ENCODE assay signal across 11 mouse cellular contexts in genomic region chr1:37478416-37478815, GRCm38 (mm10). TPM values are rescaled to one million over a fixed set of nuclear protein-coding genes. Genes with fewer than 3 reads are reported as not detected.
DNase-seq lines count a peak whose midpoint lies in the region; ATAC-seq and TF ChIP-seq lines count a peak whose summit lies in the region.
"Had no signal": no experiment of that assay in that cellular context is flagged by ENCODE, and none has a peak within 500 bp of the region (broad histone marks: within the 10 kb centered on the region; RNA-seq: fewer than 3 reads in every experiment).

No protein-coding gene starts in this region.

- TF ChIP-seq RAD21 in CH12.LX (IDR thresholded peaks at IDR 0.05; ENCODE audit: low read depth, low read length) = no peak

- no peaks in the 10 kb centered on the region for H3K36me3 ChIP-seq in heart, embryonic 11.5 days (ENCODE audit: control insufficient read depth, insufficient read depth, low read length)
- peaks cover 7 to 23% of the 10 kb centered on the region in 2 experiments for H3K36me3 ChIP-seq in CH12.LX (replicated peaks in 1 of 2; ENCODE audit: control insufficient read depth in 1 of 2, insufficient read depth in 1 of 2, low read length in 1 of 2)
- no peaks in the 10 kb centered on the region for H3K36me3 ChIP-seq in lung, postnatal 0 days (ENCODE audit: insufficient read depth, low read length)
- H3K36me3 ChIP-seq in kidney, embryonic 16.5 days (ENCODE audit: insufficient read depth, low read length) = no peaks in the 10 kb centered on the region
- H3K36me3 ChIP-seq: embryonic facial prominence, embryonic 15.5 days; hindbrain, embryonic 10.5 days; midbrain, embryonic 12.5 days had no signal

- dilution Hi-C loops in CH12.LX (cut with MboI; ENCODE audit: extremely low pct_ligation_motif_present, extremely low pct_unique_long_range_greater_than_20kb, low sequenced_read_pairs) = no loop called here

- no peaks in the 10 kb centered on the region for H3K27me3 ChIP-seq in heart, embryonic 11.5 days (ENCODE audit: control insufficient read depth, insufficient read depth, low read length)
- H3K27me3 ChIP-seq in CH12.LX (replicated peaks) = no peaks in the 10 kb centered on the region
- H3K27me3 ChIP-seq in lung, postnatal 0 days (replicated peaks; ENCODE audit: insufficient read depth, low read length) = no peaks in the 10 kb centered on the region
- no peaks in the 10 kb centered on the region for H3K27me3 ChIP-seq in kidney, embryonic 16.5 days (ENCODE audit: insufficient read depth, low read length)
- H3K27me3 ChIP-seq: embryonic facial prominence, embryonic 15.5 days; midbrain, embryonic 12.5 days had no signal

- no peak for DNase-seq in heart, postnatal 4 days
- DNase-seq in CH12.LX (ENCODE audit: extremely low read depth) = no peak
- DNase-seq in lung, postnatal 0 days (ENCODE audit: low spot score) = peak; percentile 72
- DNase-seq in right cerebral cortex, adult 18-20 months = no peak
- DNase-seq in frontal cortex, adult 2 months (ENCODE audit: extremely low spot score in 1 of 2, low spot score in 1 of 2) = no peak

- no peak overlapping the region for H3K9ac ChIP-seq in heart, embryonic 11.5 days (ENCODE audit: low read depth, low read length)
- H3K9ac ChIP-seq in CH12.LX (ENCODE audit: insufficient read depth, low read depth) = peak overlapping the region; percentile 92
- no peak overlapping the region for H3K9ac ChIP-seq in lung, postnatal 0 days (replicated peaks; ENCODE audit: low read depth)
- H3K9ac ChIP-seq in kidney, embryonic 16.5 days (replicated peaks; ENCODE audit: low read length) = no peak overlapping the region
- H3K9ac ChIP-seq: embryonic facial prominence, embryonic 15.5 days; midbrain, embryonic 12.5 days had no signal

- H3K79me2 ChIP-seq in CH12.LX (replicated peaks; ENCODE audit: control insufficient read depth, extremely low read depth, insufficient read depth, poor library complexity, severe bottlenecking) = peaks cover 24% of the 10 kb centered on the region

- H3K27ac ChIP-seq in heart, embryonic 11.5 days (ENCODE audit: low read depth, low read length) = no peak overlapping the region
- peak overlapping the region; percentile 89 for H3K27ac ChIP-seq in CH12.LX (ENCODE audit: insufficient read depth, low read depth)
- 0 out of 2 replicates have a peak overlapping the region, but pooled peaks have one; percentile 1 for H3K27ac ChIP-seq in lung, postnatal 0 days (ENCODE audit: low read length)
- no peak overlapping the region for H3K27ac ChIP-seq in kidney, embryonic 16.5 days (ENCODE audit: low read length)
- H3K27ac ChIP-seq: embryonic facial prominence, embryonic 15.5 days; hindbrain, embryonic 10.5 days; midbrain, embryonic 12.5 days had no signal

- in situ Hi-C loops in CH12.LX (cut with MboI; ENCODE audit: low pct_ligation_motif_present, low pct_unique_long_range_greater_than_20kb, low sequenced_read_pairs) = no loop called here

- no peak for TF ChIP-seq POLR2A in CH12.LX (IDR thresholded peaks at IDR 0.05; ENCODE audit: low read depth, low read length)

- no peak for TF ChIP-seq EP300 in CH12.LX (IDR thresholded peaks at IDR 0.05; ENCODE audit: low read length)
- no peak for TF ChIP-seq EP300 in lung, postnatal 0 days (IDR thresholded peaks at IDR 0.05)

- no peak for TF ChIP-seq CTCF in CH12.LX (conservative IDR thresholded peaks at IDR 0.05 in 1 of 2, IDR thresholded peaks at IDR 0.05 in 1 of 2; ENCODE audit: low read depth in 2 of 2, low read length in 2 of 2)
- TF ChIP-seq CTCF in lung, postnatal 0 days (IDR thresholded peaks at IDR 0.05) = no peak

- H3K9me3 ChIP-seq in heart, embryonic 11.5 days (replicated peaks; ENCODE audit: control insufficient read depth, low read length) = no peaks in the 10 kb centered on the region
- no peaks in the 10 kb centered on the region for H3K9me3 ChIP-seq in CH12.LX (replicated peaks; ENCODE audit: low read length)
- H3K9me3 ChIP-seq in lung, postnatal 0 days (ENCODE audit: low read length) = no peaks in the 10 kb centered on the region
- H3K9me3 ChIP-seq in kidney, embryonic 16.5 days (ENCODE audit: low read length) = 0 out of 2 replicates have a peak, but pooled peaks cover 2% of the 10 kb centered on the region
- H3K9me3 ChIP-seq: embryonic facial prominence, embryonic 15.5 days; hindbrain, embryonic 10.5 days; midbrain, embryonic 12.5 days had no signal

- H3K4me3 ChIP-seq in heart, embryonic 11.5 days (ENCODE audit: low read depth, low read length) = no peak overlapping the region
- peak overlapping the region; percentile 37 to 60 (median 42) for H3K4me3 ChIP-seq in CH12.LX (replicated peaks in 1 of 3; ENCODE audit: low read depth in 2 of 3, low read length in 2 of 3, poor library complexity in 1 of 3)
- H3K4me3 ChIP-seq in lung, postnatal 0 days (ENCODE audit: low read depth, low read length) = peak overlapping the region; percentile 17; the same call in 1 of the 2 replicates
- no peak overlapping the region for H3K4me3 ChIP-seq in kidney, embryonic 16.5 days (ENCODE audit: low read length)
- H3K4me3 ChIP-seq: embryonic facial prominence, embryonic 15.5 days; hindbrain, embryonic 10.5 days; midbrain, embryonic 12.5 days had no signal

- WGBS in heart, embryonic 11.5 days (ENCODE audit: insufficient replicate concordance) = 42% methylated on average over 7 of the region's 7 CpGs
- 11% methylated on average over 7 of the region's 7 CpGs for WGBS in lung, postnatal 0 days
- 78% methylated on average over 7 of the region's 7 CpGs for WGBS in kidney, embryonic 16.5 days

- H3K4me2 ChIP-seq in heart, embryonic 11.5 days = peak overlapping the region; percentile 11; the same call in 1 of the 2 replicates
- H3K4me2 ChIP-seq in CH12.LX (ENCODE audit: insufficient read depth, low read depth, poor library complexity, severe bottlenecking) = peak overlapping the region; percentile 98
- peak overlapping the region; percentile 54 for H3K4me2 ChIP-seq in lung, postnatal 0 days (replicated peaks; ENCODE audit: low read depth, low read length)
- H3K4me2 ChIP-seq in kidney, embryonic 16.5 days (replicated peaks; ENCODE audit: low read depth, low read length) = no peak overlapping the region
- H3K4me2 ChIP-seq: embryonic facial prominence, embryonic 15.5 days; midbrain, embryonic 12.5 days had no signal

- ATAC-seq in heart, embryonic 11.5 days (replicated peaks; ENCODE audit: insufficient number of reproducible peaks, low FRiP score, low TSS enrichment) = no peak
- 0 out of 2 replicates have a peak, but pooled peaks have one; percentile 53 for ATAC-seq in erythroblast, adult 5-6 weeks (replicated peaks; ENCODE audit: low FRiP score, poor library complexity, severe bottlenecking)
- ATAC-seq in lung, postnatal 0 days = peak; percentile 61
- ATAC-seq in kidney, embryonic 16.5 days (ENCODE audit: low FRiP score, low TSS enrichment) = no peak

- peaks cover 4% of the 10 kb centered on the region; the same call in 1 of the 2 replicates for H3K4me1 ChIP-seq in heart, embryonic 11.5 days (ENCODE audit: control insufficient read depth, insufficient read depth, low read length)
- H3K4me1 ChIP-seq in CH12.LX (ENCODE audit: control insufficient read depth in 1 of 2, insufficient read depth in 2 of 2) = peaks cover 13 to 73% of the 10 kb centered on the region in 2 experiments
- H3K4me1 ChIP-seq in lung, postnatal 0 days (ENCODE audit: insufficient read depth, low read depth, low read length) = no peaks in the 10 kb centered on the region
- H3K4me1 ChIP-seq in kidney, embryonic 16.5 days (ENCODE audit: insufficient read depth, low read length) = 0 out of 2 replicates have a peak, but pooled peaks cover 3% of the 10 kb centered on the region
- H3K4me1 ChIP-seq: embryonic facial prominence, embryonic 15.5 days; midbrain, embryonic 12.5 days had no signal

TF ChIP-seq in CH12.LX, 34 proteins besides CTCF, POLR2A, EP300 and RAD21:
- TF ChIP-seq SMC3 (IDR thresholded peaks at IDR 0.05; ENCODE audit: low read depth, low read length) = no peak
- TF ChIP-seq CHD2 (IDR thresholded peaks at IDR 0.05; ENCODE audit: low read length) = no peak
- TF ChIP-seq MAFK (IDR thresholded peaks at IDR 0.05; ENCODE audit: insufficient replicate concordance, low read length) = no peak
- no peak for TF ChIP-seq HCFC1 (IDR thresholded peaks at IDR 0.05; ENCODE audit: low read depth, low read length)
- no peak for TF ChIP-seq GABPA (IDR thresholded peaks at IDR 0.05; ENCODE audit: insufficient replicate concordance, low read depth, low read length)
- no peak for TF ChIP-seq UBTF (IDR thresholded peaks at IDR 0.05; ENCODE audit: low read depth, low read length)
- TF ChIP-seq CHD1 (IDR thresholded peaks at IDR 0.05; ENCODE audit: low read depth, low read length) = no peak
- TF ChIP-seq BHLHE40 (IDR thresholded peaks at IDR 0.05; ENCODE audit: low read depth, low read length) = no peak
- TF ChIP-seq ZKSCAN1 (IDR thresholded peaks at IDR 0.05; ENCODE audit: borderline replicate concordance, low read depth, low read length) = no peak
- TF ChIP-seq JUND (conservative IDR thresholded peaks at IDR 0.05; ENCODE audit: low read depth, low read length) = no peak
- TF ChIP-seq ETS1 (conservative IDR thresholded peaks at IDR 0.05; ENCODE audit: low read depth, low read length) = no peak
TF ChIP-seq in CH12.LX: peak in this region for 0.

RNA-seq across cellular contexts. Expression of gene Unc50, which starts 48.5 kb away (rescaled TPM):
- 82.5 and 88.1 TPM in 2 replicates for polyA plus RNA-seq in heart, embryonic 11.5 days (2014; fragmentation: Nextera tagmentation; extraction: Ambion mirVana)
- 10 to 100 TPM; 32.2 to 39.3 TPM for total RNA-seq in heart, postnatal 4 days (2021)
- total RNA-seq in CH12.LX (2012; rRNA removed) (56.6 and 58.5 TPM in 2 replicates), CH12.LX (2014; rRNA removed) (75.5 and 76.3 TPM in 2 replicates)
- polyA plus RNA-seq in CH12.LX (2012; ENCODE audit: insufficient read length, low read depth) = 39.9 and 41.8 TPM in 2 replicates
- total RNA-seq in erythroblast, adult 5-6 weeks (2015; ENCODE audit: low replicate concordance) = 29.9 and 44.0 TPM in 2 replicates
- 23.2 and 44.2 TPM in 2 replicates for total RNA-seq in erythroblast, adult 5-6 weeks (2017; ENCODE audit: low replicate concordance)
- 156 and 177 TPM in 2 replicates for polyA plus RNA-seq in lung, postnatal 0 days (2015; fragmentation: Nextera tagmentation; extraction: Ambion mirVana)
- 128 and 144 TPM in 2 replicates for polyA plus RNA-seq in kidney, embryonic 16.5 days (2015; fragmentation: Nextera tagmentation; extraction: Ambion mirVana)
- 74.5 and 79.0 TPM in 2 replicates for polyA plus RNA-seq in frontal cortex, adult 2 months (2012; rRNA removed)

RNA-seq across cellular contexts. Expression of gene Coa5, which starts 48.5 kb away (rescaled TPM):
- 84.2 and 86.8 TPM in 2 replicates for polyA plus RNA-seq in heart, embryonic 11.5 days (2014; fragmentation: Nextera tagmentation; extraction: Ambion mirVana)
- 10 to 100 TPM; 84.1 to 85.6 TPM for total RNA-seq in heart, postnatal 4 days (2021)
- total RNA-seq in CH12.LX (2012; rRNA removed) = 43.8 and 49.7 TPM in 2 replicates
- total RNA-seq in CH12.LX (2014; rRNA removed) = 61.4 and 62.8 TPM in 2 replicates
- polyA plus RNA-seq in CH12.LX (2012; ENCODE audit: insufficient read length, low read depth) = 69.8 and 79.8 TPM in 2 replicates
- total RNA-seq in erythroblast, adult 5-6 weeks (2015; ENCODE audit: low replicate concordance) = 19.8 and 25.1 TPM in 2 replicates
- 12.4 and 14.8 TPM in 2 replicates for total RNA-seq in erythroblast, adult 5-6 weeks (2017; ENCODE audit: low replicate concordance)
- polyA plus RNA-seq in lung, postnatal 0 days (2015; fragmentation: Nextera tagmentation; extraction: Ambion mirVana) = 23.8 and 24.1 TPM in 2 replicates
- 59.9 and 60.1 TPM in 2 replicates for polyA plus RNA-seq in kidney, embryonic 16.5 days (2015; fragmentation: Nextera tagmentation; extraction: Ambion mirVana)
- polyA plus RNA-seq in frontal cortex, adult 2 months (2012; rRNA removed) = 74.3 and 78.6 TPM in 2 replicates

Comparison
In these comparisons a context has a peak if more than half of its experiments do, and no peak if none do; other contexts are left out.
1. ATAC-seq: peak in erythroblast, adult 5-6 weeks (single experiment) and lung, postnatal 0 days (single experiment); none in heart, embryonic 11.5 days (single experiment) and kidney, embryonic 16.5 days (single experiment).
2. H3K27ac ChIP-seq: peak in CH12.LX (single experiment) and lung, postnatal 0 days (single experiment); none in heart, embryonic 11.5 days (single experiment) and kidney, embryonic 16.5 days (single experiment).
3. H3K4me3 ChIP-seq: peak in CH12.LX (3 of 3) and lung, postnatal 0 days (single experiment); none in heart, embryonic 11.5 days (single experiment) and kidney, embryonic 16.5 days (single experiment).